Mouse (Mus musculus): ENCODE measurements around the gene Sost. TPM values are rescaled to one million over a fixed set of nuclear protein-coding genes. Genes with fewer than 3 reads are reported as not detected.

Sost gene
- polyA plus RNA-seq, 1 experiment = not detected

- Histone ChIP-seq H3K27ac (ENCODE audit: insufficient read depth, low read length) (no peak overlapping the region), H3K4me1 (ENCODE audit: control insufficient read depth, insufficient read depth, low read length) (peaks cover 2% of the 10 kb centered on the region; the same call in 1 of the 2 replicates), H3K4me3 (ENCODE audit: insufficient read depth, low read length) (no peak overlapping the region)
- no peak for TF ChIP-seq POLR2A (IDR thresholded peaks at IDR 0.05; ENCODE audit: low read depth, low read length)
- TF ChIP-seq CTCF (IDR thresholded peaks at IDR 0.05; ENCODE audit: borderline replicate concordance, insufficient read depth, low read length) = no peak
Measured at GRCm38 (mm10) chr11:101963043-101963442, 3.8 kb downstream of the Sost start.

GRCm38 (mm10) chr11:101957476-101957875 is 9.3 kb downstream of the Sost start:
- no peaks in the 10 kb centered on the region for H3K4me1 ChIP-seq (ENCODE audit: control insufficient read depth, insufficient read depth, low read length)
- TF ChIP-seq POLR2A (IDR thresholded peaks at IDR 0.05; ENCODE audit: low read depth, low read length) (no peak), CTCF (IDR thresholded peaks at IDR 0.05; ENCODE audit: borderline replicate concordance, insufficient read depth, low read length) (no peak)

DNA sequence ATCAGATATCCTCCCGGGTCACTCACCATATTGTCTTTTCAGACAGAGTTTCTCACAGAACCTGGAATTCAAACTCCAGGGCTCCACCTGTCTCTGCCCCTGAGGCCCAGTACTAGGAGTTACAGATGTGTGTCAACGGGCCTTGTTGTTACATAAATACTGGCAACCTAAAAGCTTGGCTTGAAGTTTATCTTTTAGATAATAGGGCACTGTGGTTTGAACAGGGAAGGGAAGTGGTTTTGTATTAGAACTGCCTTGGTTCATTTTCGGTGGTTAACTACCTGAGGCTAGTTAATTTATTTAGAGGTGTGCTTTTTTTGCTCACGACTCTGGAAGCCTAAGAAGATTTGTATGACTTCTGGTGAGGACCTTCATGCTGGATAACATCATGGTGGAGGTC is 13.4 kb downstream of the Sost start:
- no peak for TF ChIP-seq CTCF (IDR thresholded peaks at IDR 0.05; ENCODE audit: borderline replicate concordance, insufficient read depth, low read length)
- TF ChIP-seq POLR2A (IDR thresholded peaks at IDR 0.05; ENCODE audit: low read depth, low read length) = no peak
- H3K4me3 ChIP-seq (ENCODE audit: insufficient read depth, low read length) = no peak overlapping the region
- no peak overlapping the region for H3K27ac ChIP-seq (ENCODE audit: insufficient read depth, low read length)
- H3K4me1 ChIP-seq (ENCODE audit: control insufficient read depth, insufficient read depth, low read length) = no peaks in the 10 kb centered on the region

More at GRCm38 (mm10) chr11:101957476-101957875, 9.3 kb downstream of the Sost start:
- Histone ChIP-seq H3K27ac (ENCODE audit: insufficient read depth, low read length) (no peak overlapping the region), H3K4me3 (ENCODE audit: insufficient read depth, low read length) (no peak overlapping the region)

DNA sequence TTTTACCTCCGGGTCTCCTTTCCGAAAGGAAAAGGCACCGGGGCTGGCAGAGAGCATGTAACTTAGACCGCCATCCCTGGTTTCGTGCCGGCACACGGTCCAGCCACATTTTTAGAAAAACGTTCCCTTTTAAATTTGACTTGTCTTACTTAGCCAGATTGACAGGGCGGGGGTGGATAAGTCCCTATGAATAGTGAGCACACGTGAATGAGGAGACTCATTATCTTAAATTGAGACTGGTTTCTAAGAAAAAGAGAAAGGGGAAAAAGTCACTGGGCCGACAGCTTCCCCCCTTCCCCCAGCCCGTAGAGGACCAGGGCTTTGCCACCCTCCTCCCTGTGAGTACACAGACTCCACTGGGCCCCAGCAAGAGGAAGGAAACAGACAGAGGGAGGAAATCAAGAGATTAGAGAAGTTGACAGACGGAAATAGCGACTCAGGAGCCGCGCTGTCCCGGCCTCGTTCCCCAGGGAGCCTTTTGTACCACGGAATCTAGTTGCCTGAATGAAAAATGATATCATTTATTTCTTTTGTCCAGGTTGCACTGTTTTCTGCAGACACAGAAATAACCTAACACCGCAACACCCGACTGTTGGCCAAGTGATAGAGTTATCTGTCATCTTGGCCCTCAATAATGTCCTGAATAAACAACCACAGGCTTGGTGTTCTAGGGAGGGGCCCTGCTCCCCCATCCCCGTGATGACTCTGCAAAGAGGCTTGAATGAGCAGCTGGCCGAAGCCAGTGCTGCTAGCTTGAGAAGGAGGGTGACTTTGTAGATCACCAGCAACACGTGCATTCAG is 14.1 kb downstream of the Sost start:
- no peak overlapping the region for H3K4me3 ChIP-seq (ENCODE audit: insufficient read depth, low read length)
- no peak overlapping the region for H3K27ac ChIP-seq (ENCODE audit: insufficient read depth, low read length)
- TF ChIP-seq CTCF (IDR thresholded peaks at IDR 0.05; ENCODE audit: borderline replicate concordance, insufficient read depth, low read length) (no peak), POLR2A (IDR thresholded peaks at IDR 0.05; ENCODE audit: low read depth, low read length) (no peak)
- H3K4me1 ChIP-seq (ENCODE audit: control insufficient read depth, insufficient read depth, low read length) = no peaks in the 10 kb centered on the region

GRCm38 (mm10) chr11:101950021-101950420 is 16.8 kb downstream of the Sost start:
- no peak overlapping the region for H3K4me3 ChIP-seq (ENCODE audit: insufficient read depth, low read length)
- TF ChIP-seq CTCF (IDR thresholded peaks at IDR 0.05; ENCODE audit: borderline replicate concordance, insufficient read depth, low read length) = no peak
- TF ChIP-seq POLR2A (IDR thresholded peaks at IDR 0.05; ENCODE audit: low read depth, low read length) = no peak
- H3K4me1 ChIP-seq (ENCODE audit: control insufficient read depth, insufficient read depth, low read length) = no peaks in the 10 kb centered on the region
- no peak overlapping the region for H3K27ac ChIP-seq (ENCODE audit: insufficient read depth, low read length)

- Histone ChIP-seq H3K4me1 (ENCODE audit: control insufficient read depth, insufficient read depth, low read length) (no peaks in the 10 kb centered on the region), H3K27ac (ENCODE audit: insufficient read depth, low read length) (no peak overlapping the region), H3K4me3 (ENCODE audit: insufficient read depth, low read length) (no peak overlapping the region)
- no peak for TF ChIP-seq POLR2A (IDR thresholded peaks at IDR 0.05; ENCODE audit: low read depth, low read length)
- TF ChIP-seq CTCF (IDR thresholded peaks at IDR 0.05; ENCODE audit: borderline replicate concordance, insufficient read depth, low read length) = no peak
Measured at GRCm38 (mm10) chr11:101946525-101946924, 20.3 kb downstream of the Sost start.

- Histone ChIP-seq H3K27ac (ENCODE audit: insufficient read depth, low read length) (no peak overlapping the region), H3K4me3 (ENCODE audit: insufficient read depth, low read length) (no peak overlapping the region), H3K4me1 (ENCODE audit: control insufficient read depth, insufficient read depth, low read length) (no peaks in the 10 kb centered on the region)
- TF ChIP-seq POLR2A (IDR thresholded peaks at IDR 0.05; ENCODE audit: low read depth, low read length) (no peak), CTCF (IDR thresholded peaks at IDR 0.05; ENCODE audit: borderline replicate concordance, insufficient read depth, low read length) (no peak)
Measured at GRCm38 (mm10) chr11:101943055-101943454, 23.8 kb downstream of the Sost start.

GRCm38 (mm10) chr11:101937108-101937507 is 29.7 kb downstream of the Sost start:
- Histone ChIP-seq H3K27ac (ENCODE audit: insufficient read depth, low read length) (no peak overlapping the region), H3K4me3 (ENCODE audit: insufficient read depth, low read length) (peak overlapping the region; percentile 38), H3K4me1 (ENCODE audit: control insufficient read depth, insufficient read depth, low read length) (no peaks in the 10 kb centered on the region)
- TF ChIP-seq CTCF (IDR thresholded peaks at IDR 0.05; ENCODE audit: borderline replicate concordance, insufficient read depth, low read length) (no peak), POLR2A (IDR thresholded peaks at IDR 0.05; ENCODE audit: low read depth, low read length) (no peak)

DNA sequence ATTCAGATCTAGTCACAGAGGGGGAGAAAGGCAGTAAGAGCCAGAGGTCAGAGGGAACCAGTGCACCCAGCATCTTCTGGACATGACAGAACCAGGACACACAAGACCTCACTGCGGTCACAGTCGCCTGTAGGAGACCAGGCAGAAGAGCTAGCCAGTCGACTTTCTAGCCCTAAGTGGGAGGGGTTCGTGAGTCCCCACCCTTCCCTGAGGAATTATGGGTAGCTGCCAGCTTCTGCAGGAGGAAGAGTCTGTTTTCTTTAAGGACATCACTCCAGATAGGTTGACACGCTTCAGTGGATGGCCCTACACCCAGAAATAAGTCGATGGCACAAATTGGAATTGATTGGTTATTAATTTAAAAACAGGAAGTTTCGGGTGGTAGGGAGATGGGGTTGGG is 30.4 kb downstream of the Sost start:
- H3K27ac ChIP-seq (ENCODE audit: insufficient read depth, low read length) = no peak overlapping the region
- no peaks in the 10 kb centered on the region for H3K4me1 ChIP-seq (ENCODE audit: control insufficient read depth, insufficient read depth, low read length)
- no peak overlapping the region for H3K4me3 ChIP-seq (ENCODE audit: insufficient read depth, low read length)
- TF ChIP-seq CTCF (IDR thresholded peaks at IDR 0.05; ENCODE audit: borderline replicate concordance, insufficient read depth, low read length) = no peak
- no peak for TF ChIP-seq POLR2A (IDR thresholded peaks at IDR 0.05; ENCODE audit: low read depth, low read length)

DNA sequence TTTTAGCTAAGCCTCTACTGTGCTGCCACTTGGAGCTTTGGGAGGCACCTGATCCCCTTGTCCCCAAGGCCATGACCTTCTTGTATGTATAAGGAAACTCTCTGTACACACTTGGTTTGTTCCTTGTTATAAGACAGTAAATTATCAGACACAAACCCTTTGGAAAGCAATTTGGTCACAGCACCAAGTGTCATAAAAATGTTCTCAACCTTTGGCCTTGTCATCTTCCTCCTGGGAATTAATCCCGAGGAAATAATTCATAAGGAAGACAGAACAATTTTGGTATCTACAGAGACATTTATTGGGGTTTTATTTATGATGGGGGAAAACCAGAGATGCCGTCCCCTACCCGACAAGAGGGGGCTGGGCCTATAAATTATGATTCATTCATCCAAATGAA is 31.1 kb downstream of the Sost start:
- no peaks in the 10 kb centered on the region for H3K4me1 ChIP-seq (ENCODE audit: control insufficient read depth, insufficient read depth, low read length)
- H3K4me3 ChIP-seq (ENCODE audit: insufficient read depth, low read length) = no peak overlapping the region
- no peak overlapping the region for H3K27ac ChIP-seq (ENCODE audit: insufficient read depth, low read length)
- TF ChIP-seq CTCF (IDR thresholded peaks at IDR 0.05; ENCODE audit: borderline replicate concordance, insufficient read depth, low read length) (no peak), POLR2A (IDR thresholded peaks at IDR 0.05; ENCODE audit: low read depth, low read length) (no peak)
